ENCODE assay signal across 24 mouse cellular contexts in genomic region chr4:155050116-155050515, GRCm38 (mm10). TPM values are rescaled to one million over a fixed set of nuclear protein-coding genes. Genes with fewer than 3 reads are reported as not detected.
DNase-seq lines count a peak whose midpoint lies in the region; ATAC-seq and TF ChIP-seq lines count a peak whose summit lies in the region.
"Had no signal": no experiment of that assay in that cellular context is flagged by ENCODE, and none has a peak within 500 bp of the region (broad histone marks: within the 10 kb centered on the region; RNA-seq: fewer than 3 reads in every experiment).

No protein-coding gene starts in this region.

- no peaks in the 10 kb centered on the region for H3K27me3 ChIP-seq in spleen, adult 2 months (ENCODE audit: control insufficient read depth, insufficient read depth, low read length)
- H3K27me3 ChIP-seq in kidney, embryonic 14.5 days (ENCODE audit: control insufficient read depth, insufficient read depth, low read length) = peaks cover 9% of the 10 kb centered on the region
- H3K27me3 ChIP-seq: forebrain, embryonic 15.5 days had no signal

- TF ChIP-seq POLR2A in spleen, adult 2 months (IDR thresholded peaks at IDR 0.05; ENCODE audit: low read depth, low read length) = no peak
- TF ChIP-seq POLR2A in lung, adult 2 months (IDR thresholded peaks at IDR 0.05; ENCODE audit: borderline replicate concordance, extremely low read depth, low read depth, low read length) = no peak

- no peak for ATAC-seq in megakaryocyte progenitor cell, adult 5-6 weeks (replicated peaks; ENCODE audit: poor library complexity)
- ATAC-seq in kidney, embryonic 14.5 days (ENCODE audit: low FRiP score, low TSS enrichment) = no peak
- ATAC-seq: forebrain, embryonic 15.5 days had no signal

- H3K4me1 ChIP-seq in spleen, adult 2 months (ENCODE audit: control insufficient read depth, insufficient read depth, insufficient read length) = peaks cover 2% of the 10 kb centered on the region; the same call in 1 of the 2 replicates
- H3K4me1 ChIP-seq in lung, adult 2 months (ENCODE audit: control insufficient read depth, insufficient read depth, low read length) = no peaks in the 10 kb centered on the region
- no peaks in the 10 kb centered on the region for H3K4me1 ChIP-seq in kidney, embryonic 14.5 days (ENCODE audit: control insufficient read depth, insufficient read depth, low read length)
- H3K4me1 ChIP-seq: embryonic facial prominence, embryonic 10.5 days; lung, embryonic 15.5 days; stomach, embryonic 15.5 days had no signal

- no peak overlapping the region for H3K4me3 ChIP-seq in spleen, adult 2 months (ENCODE audit: extremely low read depth, insufficient read depth, insufficient read length)
- no peak overlapping the region for H3K4me3 ChIP-seq in lung, adult 2 months (replicated peaks; ENCODE audit: extremely low read depth, low read depth, low read length)
- H3K4me3 ChIP-seq in kidney, embryonic 14.5 days (ENCODE audit: low read length) = no peak overlapping the region
- H3K4me3 ChIP-seq: embryonic facial prominence, embryonic 10.5 days; forebrain, embryonic 15.5 days; left cerebral cortex, adult 2 months; lung, embryonic 15.5 days; midbrain, embryonic 10.5 days; stomach, embryonic 15.5 days had no signal

- no peak for TF ChIP-seq CTCF in spleen, adult 2 months (IDR thresholded peaks at IDR 0.05; ENCODE audit: extremely low read depth, insufficient read depth, insufficient read length, insufficient replicate concordance)
- no peak for TF ChIP-seq CTCF in lung, adult 2 months (IDR thresholded peaks at IDR 0.05; ENCODE audit: insufficient read depth, low read length)

- WGBS in spleen, adult 2 months = 63% methylated on average over 7 of the region's 7 CpGs
- 77% methylated on average over 7 of the region's 7 CpGs for WGBS in lung, adult 2 months
- WGBS in kidney, embryonic 14.5 days = 52% methylated on average over 7 of the region's 7 CpGs

- H3K27ac ChIP-seq in spleen, adult 2 months (ENCODE audit: insufficient read depth, low read length) = peak overlapping the region; percentile 55; the same call in 1 of the 2 replicates
- H3K27ac ChIP-seq in kidney, embryonic 14.5 days (ENCODE audit: low read depth, low read length) = no peak overlapping the region
- H3K27ac ChIP-seq: embryonic facial prominence, embryonic 10.5 days; forebrain, embryonic 15.5 days; kidney, postnatal 0 days; left cerebral cortex, adult 2 months; liver, embryonic 14.5 days; lung, embryonic 15.5 days; macrophage; midbrain, embryonic 10.5 days; stomach, embryonic 15.5 days had no signal

- H3K4me2 ChIP-seq in kidney, embryonic 14.5 days (replicated peaks; ENCODE audit: low read depth, low read length) = no peak overlapping the region
- H3K4me2 ChIP-seq: forebrain, embryonic 15.5 days; heart, embryonic 11.5 days; lung, embryonic 15.5 days; stomach, embryonic 15.5 days had no signal

- H3K9me3 ChIP-seq in kidney, embryonic 14.5 days (ENCODE audit: control insufficient read depth, low read length) = no peaks in the 10 kb centered on the region
- H3K9me3 ChIP-seq: embryonic facial prominence, embryonic 10.5 days; forebrain, embryonic 15.5 days; lung, embryonic 15.5 days; midbrain, embryonic 10.5 days; stomach, embryonic 15.5 days had no signal

- DNase-seq in spleen, adult 2 months (ENCODE audit: low read depth in 1 of 2, low spot score in 2 of 2) = peak; percentile 26 to 36
- no peak for DNase-seq in spleen, postnatal 14 days (ENCODE audit: low spot score in 2 of 2)
- peak; percentile 25 for DNase-seq in induced T-regulatory cell, adult 2 months (ENCODE audit: low read depth)
- DNase-seq in thymus, postnatal 10 days (ENCODE audit: low spot score in 2 of 2) = peak; percentile 56 to 62
- DNase-seq in lung, adult 2 months = no peak
- DNase-seq: adrenal gland, postnatal 25 days; cerebellum, postnatal 10 days; gastrocnemius, postnatal 10 days; heart, postnatal 10 days; kidney, adult 18-20 months; right cerebral cortex, postnatal 14 days had no signal

- H3K36me3 ChIP-seq in spleen, adult 2 months (ENCODE audit: control insufficient read depth, insufficient read depth, low read length) = no peaks in the 10 kb centered on the region
- no peaks in the 10 kb centered on the region for H3K36me3 ChIP-seq in kidney, embryonic 14.5 days (ENCODE audit: control insufficient read depth, insufficient read depth, low read length)
- H3K36me3 ChIP-seq: embryonic facial prominence, embryonic 10.5 days; forebrain, embryonic 15.5 days; lung, embryonic 15.5 days; midbrain, embryonic 10.5 days; stomach, embryonic 15.5 days had no signal

- H3K9ac ChIP-seq in kidney, embryonic 14.5 days (ENCODE audit: low read depth, low read length) = no peak overlapping the region
- H3K9ac ChIP-seq: forebrain, embryonic 15.5 days; liver, embryonic 14.5 days; lung, embryonic 15.5 days; stomach, embryonic 15.5 days had no signal

RNA-seq across cellular contexts. Expression of gene Plch2, which starts 6.5 kb away (rescaled TPM):
- 0.20 and 0.29 TPM in 2 replicates for polyA plus RNA-seq in spleen, adult 2 months (2012; rRNA removed)
- total RNA-seq in megakaryocyte progenitor cell, adult 5-6 weeks (2015) = not detected in 2 replicates
- not detected in 2 replicates for total RNA-seq in megakaryocyte progenitor cell, adult 5-6 weeks (2017)
- polyA plus RNA-seq in lung, adult 2 months (2012; rRNA removed) = 15.1 and 23.9 TPM in 2 replicates
- 1.8 and 3.1 TPM in 2 replicates for polyA plus RNA-seq in kidney, embryonic 14.5 days (2014; fragmentation: Nextera tagmentation; extraction: Ambion mirVana)
- total RNA-seq: heart, postnatal 10 days; neutrophil, adult 5-6 weeks had no signal
- polyA plus RNA-seq: macrophage had no signal

RNA-seq across cellular contexts. Expression of gene Pex10, which starts 16.7 kb away (rescaled TPM):
- polyA plus RNA-seq in spleen, adult 2 months (2012; rRNA removed) = 14.3 and 14.4 TPM in 2 replicates
- total RNA-seq in megakaryocyte progenitor cell, adult 5-6 weeks (2015) = 5.5 and 6.0 TPM in 2 replicates
- 13.8 and 18.8 TPM in 2 replicates for total RNA-seq in megakaryocyte progenitor cell, adult 5-6 weeks (2017)
- polyA plus RNA-seq in lung, adult 2 months (2012; rRNA removed) = 20.8 and 23.7 TPM in 2 replicates
- 7.1 and 13.7 TPM in 2 replicates for polyA plus RNA-seq in kidney, embryonic 14.5 days (2014; fragmentation: Nextera tagmentation; extraction: Ambion mirVana)

RNA-seq across cellular contexts. Expression of gene Rer1, which starts 36.1 kb away (rescaled TPM):
- polyA plus RNA-seq in spleen, adult 2 months (2012; rRNA removed) = 37.7 and 44.1 TPM in 2 replicates
- total RNA-seq in megakaryocyte progenitor cell, adult 5-6 weeks (2015) = 123 and 145 TPM in 2 replicates
- 118 and 126 TPM in 2 replicates for total RNA-seq in megakaryocyte progenitor cell, adult 5-6 weeks (2017)
- polyA plus RNA-seq in lung, adult 2 months (2012; rRNA removed) = 76.1 and 85.9 TPM in 2 replicates
- 167 and 180 TPM in 2 replicates for polyA plus RNA-seq in kidney, embryonic 14.5 days (2014; fragmentation: Nextera tagmentation; extraction: Ambion mirVana)

RNA-seq across cellular contexts. Expression of gene Morn1, which starts 36.3 kb away (rescaled TPM):
- 3.6 and 3.7 TPM in 2 replicates for polyA plus RNA-seq in spleen, adult 2 months (2012; rRNA removed)
- total RNA-seq in megakaryocyte progenitor cell, adult 5-6 weeks (2015) = 0.47 and 0.81 TPM in 2 replicates
- total RNA-seq in megakaryocyte progenitor cell, adult 5-6 weeks (2017) = 1.7 and 3.6 TPM in 2 replicates
- 14.2 and 15.5 TPM in 2 replicates for polyA plus RNA-seq in lung, adult 2 months (2012; rRNA removed)
- polyA plus RNA-seq in kidney, embryonic 14.5 days (2014; fragmentation: Nextera tagmentation; extraction: Ambion mirVana) = 5.8 and 6.9 TPM in 2 replicates

Comparison
In these comparisons a context has a peak if more than half of its experiments do, and no peak if none do; other contexts are left out.
1. DNase-seq: peak in spleen, adult 2 months (2 of 2), induced T-regulatory cell, adult 2 months (single experiment) and thymus, postnatal 10 days (2 of 2); none in spleen, postnatal 14 days (0 of 2) and lung, adult 2 months (single experiment).